Mouse (Mus musculus) thymus, adult 2 months (tissue): ENCODE data around the gene Qprt. TPM values are rescaled to one million over a fixed set of nuclear protein-coding genes. Genes with fewer than 3 reads are reported as not detected.

ENCODE experiments used
- DNase-seq: peaks from one replicate; pipeline ENCODE4 v3.0.0; 2021
- H3K27ac ChIP-seq: fragments of 200-500 bp; 2 replicates; pipeline ENCODE4 v1.5.1; 2012; ENCODE audit warnings: low read length, control low read depth; ENCODE audit not compliant: control insufficient read depth, insufficient read depth
- H3K27me3 ChIP-seq: fragments of 200-500 bp; 2 replicates; pipeline ENCODE4 v1.6.1; 2012; ENCODE audit warnings: mild to moderate bottlenecking, low read length, moderate library complexity, mixed read lengths; ENCODE audit not compliant: control insufficient read depth, insufficient read depth
- H3K36me3 ChIP-seq: fragments of 200-500 bp; 2 replicates; pipeline ENCODE4 v1.6.1; 2012; ENCODE audit warnings: mild to moderate bottlenecking, low read length, moderate library complexity; ENCODE audit not compliant: control insufficient read depth, insufficient read depth
- H3K4me1 ChIP-seq: fragments of 200-500 bp; replicated peaks from 2 replicates; pipeline ENCODE4 v1.6.1; 2012; ENCODE audit warnings: low read length; ENCODE audit not compliant: control insufficient read depth, insufficient read depth
- H3K4me3 ChIP-seq: fragments of 200-500 bp; 2 replicates; pipeline ENCODE4 v1.5.1; 2012; ENCODE audit warnings: mild to moderate bottlenecking, low read length, control low read depth, moderate library complexity; ENCODE audit not compliant: control insufficient read depth, insufficient read depth
- CTCF ChIP-seq: fragments of 200-500 bp; IDR thresholded peaks from 2 replicates; pipeline ENCODE4 v1.5.1; 2012; ENCODE audit warnings: mild to moderate bottlenecking, control low read depth, low read length, moderate library complexity, borderline replicate concordance; ENCODE audit not compliant: control insufficient read depth, poor library complexity, insufficient read depth; ENCODE audit errors: extremely low read depth
- POLR2A ChIP-seq: fragments of 200-500 bp; IDR thresholded peaks from 2 replicates; pipeline ENCODE4 v1.6.1; 2012; ENCODE audit warnings: mild to moderate bottlenecking, low read length, control low read depth, moderate library complexity; ENCODE audit not compliant: control insufficient read depth, poor library complexity, insufficient read depth; ENCODE audit errors: extremely low read depth
- WGBS: fragments of 180-500 bp; shearing (Covaris S2); methylation state at CpG from one replicate; pipeline ENCODE4 v1.1.7; 2018; 5-methylcytosine and 5-hydroxymethylcytosine counted together
- polyA plus RNA-seq: library from polyadenylated mRNA; depleted of rRNA; stranded (reverse); fragments of >200 nt; gene quantifications from 2 replicates; pipeline ENCODE4 v1.2.3, GENCODE M21; 2012

The Qprt gene
- polyA plus RNA-seq, 1 experiment, result 10.1 TPM

DNA sequence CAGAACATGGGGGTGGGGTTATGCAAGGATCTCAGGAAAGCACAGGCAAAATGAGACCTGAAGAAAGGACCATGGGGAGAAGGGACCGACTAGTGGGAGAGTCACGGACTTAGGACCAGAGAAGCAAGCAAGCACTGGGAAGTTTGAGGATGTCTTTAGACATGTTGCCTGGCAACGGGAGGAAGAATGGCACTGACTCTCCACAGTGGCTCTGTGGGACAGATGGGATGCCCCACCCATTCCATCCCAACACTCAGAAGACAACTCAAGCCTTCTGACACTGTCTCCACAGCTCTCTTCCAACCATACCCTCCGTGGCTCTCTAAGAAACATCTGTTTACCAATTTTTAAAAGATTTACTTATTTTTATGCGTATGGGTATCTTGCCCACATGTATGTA is 11.1 kb upstream of the Qprt start:
- DNase-seq, result no peak
- TF ChIP-seq CTCF (no peak), POLR2A (no peak)
- WGBS, result 88% methylated on average over 5 of the region's 5 CpGs
- Histone ChIP-seq H3K27ac (no peak overlapping the region), H3K4me3 (no peak overlapping the region), H3K36me3 (no peaks in the 10 kb centered on the region), H3K4me1 (peaks cover 43% of the 10 kb centered on the region), H3K27me3 (no peaks in the 10 kb centered on the region)

DNA sequence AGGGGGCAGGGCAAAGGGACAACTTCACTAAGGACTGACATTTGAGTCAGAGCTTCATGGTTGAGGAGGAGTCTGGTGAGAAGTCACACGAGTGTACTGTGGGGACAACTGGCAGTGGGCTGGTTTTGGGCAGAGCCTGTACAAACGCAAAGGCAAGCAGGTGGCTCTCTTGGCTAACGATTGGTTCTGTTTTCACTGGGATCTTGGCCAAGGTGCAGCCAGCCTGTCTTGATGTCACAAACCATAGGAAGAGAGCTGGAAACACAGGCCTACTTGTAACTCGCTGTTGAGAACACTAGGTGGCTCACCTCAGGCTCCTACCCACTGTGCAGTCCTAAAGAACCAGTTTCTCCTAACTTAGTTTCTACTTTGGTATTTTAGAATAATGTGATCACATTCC is 7.6 kb upstream of the Qprt start:
- Histone ChIP-seq H3K4me1 (peaks cover 19% of the 10 kb centered on the region), H3K4me3 (no peak overlapping the region), H3K27ac (no peak overlapping the region), H3K27me3 (no peaks in the 10 kb centered on the region), H3K36me3 (no peaks in the 10 kb centered on the region)
- peak; percentile 34 for DNase-seq
- WGBS, result 14% methylated on average over 4 of the region's 4 CpGs
- TF ChIP-seq POLR2A (no peak), CTCF (no peak)

DNA sequence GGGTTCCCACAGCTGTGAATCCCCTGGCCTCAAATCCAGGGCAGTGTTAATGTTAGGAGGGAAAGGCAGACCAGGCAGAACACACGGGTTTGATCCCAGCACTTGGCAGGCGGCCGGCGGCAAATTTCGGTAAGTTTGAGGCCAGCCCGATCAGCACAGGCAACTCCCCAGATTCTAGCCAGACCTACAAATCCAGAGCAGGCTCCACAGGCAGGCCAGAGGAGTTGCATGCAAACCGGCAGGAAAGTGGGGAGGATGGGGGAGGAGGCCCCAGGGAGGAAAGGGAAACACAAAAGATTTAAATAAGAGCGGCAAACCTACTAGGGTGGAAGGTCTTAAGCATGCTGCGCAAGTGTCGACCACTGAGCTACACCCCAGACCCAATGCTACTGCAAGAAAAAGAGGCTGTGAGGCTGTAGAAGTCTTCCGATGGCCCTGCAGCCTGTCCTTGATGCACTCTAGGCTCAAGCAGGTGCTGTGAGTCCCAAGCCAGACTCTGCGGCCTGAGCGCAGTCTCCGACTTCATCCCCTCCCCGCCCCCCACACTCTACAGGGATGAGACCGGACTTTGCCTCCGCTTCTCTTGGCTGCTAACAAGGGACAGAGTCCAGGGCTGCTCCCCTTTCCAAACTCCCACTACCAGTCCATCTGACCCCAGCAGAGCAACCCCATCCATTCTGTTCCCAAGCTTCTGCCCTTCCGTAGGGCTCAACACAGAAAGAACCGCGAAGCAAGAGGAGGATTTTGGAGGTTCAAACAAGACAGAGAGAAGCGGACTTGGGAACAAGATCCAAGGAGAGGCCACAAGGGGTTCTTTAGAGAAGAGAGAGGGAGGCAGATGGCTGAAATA is 740 bp downstream of the Qprt start:
- Histone ChIP-seq H3K4me1 (no peaks in the 10 kb centered on the region), H3K27ac (no peak overlapping the region), H3K4me3 (no peak overlapping the region), H3K36me3 (no peaks in the 10 kb centered on the region), H3K27me3 (no peaks in the 10 kb centered on the region)
- DNase-seq, result no peak
- 90% methylated on average over 21 of the region's 21 CpGs for WGBS
- TF ChIP-seq POLR2A (no peak), CTCF (no peak)

DNA sequence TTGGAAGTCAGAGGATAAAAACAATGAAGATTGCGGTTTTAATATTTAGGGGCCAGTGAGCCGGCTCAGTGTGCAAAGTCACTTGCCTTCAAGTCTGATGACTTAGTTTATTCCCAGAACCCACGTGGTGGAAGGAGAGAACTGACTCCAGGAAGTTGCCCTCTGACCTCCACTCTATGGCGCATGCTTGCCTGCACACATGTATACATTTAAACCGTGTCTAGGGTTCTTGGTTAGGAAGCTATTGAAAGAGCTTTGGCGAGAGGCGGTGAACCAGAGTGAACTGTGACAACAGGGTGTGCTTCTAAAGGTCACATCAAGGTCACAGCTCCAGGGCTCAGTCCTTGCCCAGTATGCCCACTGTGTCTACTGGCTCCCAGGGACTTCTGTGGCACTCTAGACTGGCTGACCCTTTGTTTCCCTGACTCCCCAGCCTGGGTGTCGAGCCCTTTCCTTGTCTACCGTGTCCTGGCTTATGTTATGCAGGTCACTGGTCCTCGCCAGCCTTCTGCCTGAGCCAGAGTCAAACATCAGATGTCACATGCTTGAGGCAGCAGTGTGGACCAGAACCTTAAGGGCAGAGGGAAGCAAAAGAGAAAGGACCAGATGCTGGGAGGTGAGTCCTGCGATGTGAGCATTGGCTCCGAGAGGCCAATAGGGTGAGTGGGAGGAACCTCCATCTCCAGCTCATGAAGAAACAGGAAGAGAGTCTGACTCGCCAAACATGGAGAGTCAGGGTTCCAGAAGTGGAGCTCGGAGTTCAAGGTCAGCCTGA is 3.2 kb downstream of the Qprt start:
- Histone ChIP-seq H3K27ac (no peak overlapping the region), H3K36me3 (no peaks in the 10 kb centered on the region), H3K4me1 (peaks cover 6% of the 10 kb centered on the region), H3K4me3 (no peak overlapping the region), H3K27me3 (no peaks in the 10 kb centered on the region)
- WGBS, result 87% methylated on average over 14 of the region's 14 CpGs
- no peak for DNase-seq
- TF ChIP-seq POLR2A (no peak), CTCF (no peak)

DNA sequence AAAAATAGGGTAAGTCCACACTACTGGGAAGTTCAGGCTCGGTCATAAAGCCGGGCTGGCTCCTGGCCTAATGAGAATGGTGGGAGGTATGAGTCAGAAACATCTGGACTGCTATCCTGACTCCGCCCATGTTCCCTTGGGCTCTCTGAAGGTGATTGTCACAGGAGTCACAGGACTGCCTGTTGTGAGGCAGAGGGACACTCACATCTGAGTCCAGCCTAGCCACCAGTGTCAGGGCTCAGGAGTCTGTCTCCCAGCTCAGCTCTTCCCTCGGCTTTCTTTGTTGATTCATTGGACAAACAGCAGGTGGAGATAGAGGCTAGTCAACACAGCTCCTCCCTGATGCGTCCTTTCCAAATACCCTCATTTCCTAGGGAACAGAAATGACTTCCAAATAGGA is 4.1 kb downstream of the Qprt start:
- H3K27ac ChIP-seq, result no peak overlapping the region
- no peak overlapping the region for H3K4me3 ChIP-seq
- no peaks in the 10 kb centered on the region for H3K27me3 ChIP-seq
- peaks cover 15% of the 10 kb centered on the region for H3K4me1 ChIP-seq
- no peak for TF ChIP-seq POLR2A
- no peak for TF ChIP-seq CTCF
- H3K36me3 ChIP-seq, result no peaks in the 10 kb centered on the region
- WGBS, result 89% methylated on average over 5 of the region's 5 CpGs
- DNase-seq, result no peak

DNA sequence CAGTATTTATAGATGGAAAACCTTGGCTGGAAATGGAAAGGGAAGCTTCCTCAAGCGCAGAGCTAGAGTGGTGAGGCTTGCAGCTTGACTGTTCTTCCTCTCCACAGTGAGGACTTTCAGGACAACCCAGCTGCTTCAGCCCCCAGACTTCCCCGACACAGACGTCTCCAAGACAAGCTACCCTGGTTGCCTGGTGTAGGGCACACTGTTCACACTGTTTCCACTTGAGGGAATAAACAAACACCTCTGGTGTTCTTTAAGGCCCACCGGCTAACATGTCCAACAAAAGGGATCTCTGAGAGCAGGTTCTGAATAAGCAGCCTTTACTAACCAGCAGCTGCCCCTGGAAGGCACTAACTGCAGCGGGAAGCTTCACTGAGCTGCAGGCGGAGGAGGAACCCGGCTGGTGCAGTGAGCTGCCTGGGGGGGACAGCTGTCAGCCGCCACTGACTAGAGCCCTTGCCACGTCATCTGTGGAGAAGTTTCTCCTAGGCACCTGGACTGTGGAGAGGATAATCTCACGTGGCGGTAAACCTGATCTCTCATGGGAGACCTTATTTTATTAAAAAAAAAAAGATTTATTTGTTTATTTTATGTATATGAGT is 5.6 kb downstream of the Qprt start:
- Histone ChIP-seq H3K27me3 (no peaks in the 10 kb centered on the region), H3K4me3 (no peak overlapping the region), H3K36me3 (no peaks in the 10 kb centered on the region), H3K4me1 (peaks cover 25% of the 10 kb centered on the region), H3K27ac (no peak overlapping the region)
- no peak for DNase-seq
- WGBS, result 79% methylated on average over 11 of the region's 11 CpGs
- TF ChIP-seq POLR2A (no peak), CTCF (no peak)
